Mouse (Mus musculus) MEL (cell line): ENCODE results near the gene Mchr1. TPM values are rescaled to one million over a fixed set of nuclear protein-coding genes. Genes with fewer than 3 reads are reported as not detected.

Experiments used
- DNase-seq: peaks from one replicate; pipeline ENCODE4 v3.0.0; 2011; ENCODE audit warnings: low read depth, low spot score
- H3K27ac ChIP-seq: 2 replicates; pipeline ENCODE4 v1.5.1; 2012; ENCODE audit warnings: low read depth, mild to moderate bottlenecking, control low read depth, low read length, moderate library complexity; ENCODE audit not compliant: control insufficient read depth
- H3K27me3 ChIP-seq, 2 experiments: fragments of 150-350 bp in 1 of 2; sonication (generic) in 1 of 2; 2 replicates each; pipeline ENCODE4 v1.6.1; 2012; ENCODE audit warnings: low read length in 2 of 2, mild to moderate bottlenecking in 2 of 2, improper control_type of control experiment in 1 of 2, moderate library complexity in 1 of 2; ENCODE audit not compliant: insufficient read depth in 2 of 2, control insufficient read depth in 1 of 2
- H3K36me3 ChIP-seq, 2 experiments: 2 replicates each; pipeline ENCODE4 v1.6.1; 2012 to 2014; ENCODE audit warnings: low read length in 2 of 2, improper control_type of control experiment in 1 of 2, inconsistent platforms in 1 of 2, mild to moderate bottlenecking in 1 of 2; ENCODE audit not compliant: insufficient read depth in 2 of 2, control insufficient read depth in 1 of 2
- H3K4me1 ChIP-seq, 2 experiments: fragments of 150-350 bp in 1 of 2; sonication (generic) in 1 of 2; 2 replicates each; pipeline ENCODE4 v1.6.1; 2012; ENCODE audit warnings: low read length in 2 of 2, improper control_type of control experiment in 1 of 2, mild to moderate bottlenecking in 1 of 2; ENCODE audit not compliant: insufficient read depth in 2 of 2, control insufficient read depth in 1 of 2
- H3K4me3 ChIP-seq, 2 experiments: fragments of 150-350 bp in 1 of 2; sonication (generic) in 1 of 2; 2 replicates each; pipeline ENCODE4 v1.5.1; 2012; ENCODE audit warnings: low read depth in 2 of 2, low read length in 2 of 2, mild to moderate bottlenecking in 2 of 2, moderate library complexity in 2 of 2, control low read depth in 1 of 2, improper control_type of control experiment in 1 of 2; ENCODE audit not compliant: control insufficient read depth in 1 of 2, insufficient read depth in 1 of 2
- H3K79me2 ChIP-seq: 2 replicates; pipeline ENCODE4 v1.6.1; 2012; ENCODE audit warnings: mild to moderate bottlenecking, low read length, moderate library complexity; ENCODE audit not compliant: control insufficient read depth, poor library complexity, insufficient read depth
- H3K9ac ChIP-seq: 2 replicates; pipeline ENCODE4 v1.6.1; 2012; ENCODE audit warnings: low read depth, mild to moderate bottlenecking, control low read depth, low read length, moderate library complexity; ENCODE audit not compliant: control insufficient read depth, poor library complexity, severe bottlenecking
- H3K9me3 ChIP-seq: fragments of 150-350 bp; sonication (generic); replicated peaks from 2 replicates; pipeline ENCODE4 v1.6.1; 2012; ENCODE audit warnings: mild to moderate bottlenecking, low read length, improper control_type of control experiment, moderate library complexity; ENCODE audit not compliant: insufficient read depth
- CHD1 ChIP-seq: IDR thresholded peaks from 2 replicates; pipeline ENCODE4 v1.6.1; 2012; ENCODE audit warnings: low read depth, mild to moderate bottlenecking, inconsistent platforms, low read length, improper control_type of control experiment
- E2F4 ChIP-seq: IDR thresholded peaks from 2 replicates; pipeline ENCODE4 v1.6.1; 2011; ENCODE audit warnings: low read depth, low read length, improper control_type of control experiment, borderline replicate concordance
- ELF1 ChIP-seq: IDR thresholded peaks from 2 replicates; pipeline ENCODE4 v1.6.1; 2014; ENCODE audit warnings: low read depth, mild to moderate bottlenecking, inconsistent platforms, low read length, improper control_type of control experiment, moderate library complexity
- EP300 ChIP-seq, 2 experiments: IDR thresholded peaks; 2 replicates each; pipeline ENCODE4 v1.6.1; 2011; ENCODE audit warnings: improper control_type of control experiment in 2 of 2, low read length in 2 of 2, low read depth in 1 of 2, mild to moderate bottlenecking in 1 of 2
- ETS1 ChIP-seq: IDR thresholded peaks from 2 replicates; pipeline ENCODE4 v1.6.1; 2012; ENCODE audit warnings: low read depth, mild to moderate bottlenecking, inconsistent platforms, low read length, improper control_type of control experiment, moderate library complexity
- GABPA ChIP-seq: IDR thresholded peaks from 2 replicates; pipeline ENCODE4 v1.6.1; 2012; ENCODE audit warnings: low read depth, mild to moderate bottlenecking, inconsistent platforms, low read length, improper control_type of control experiment, moderate library complexity
- JUND ChIP-seq: IDR thresholded peaks from 2 replicates; pipeline ENCODE4 v1.6.1; 2011; ENCODE audit warnings: low read depth, mild to moderate bottlenecking, improper control_type of control experiment, low read length
- KAT2A ChIP-seq: conservative IDR thresholded peaks from 2 replicates; pipeline ENCODE4 v1.6.1; 2012; ENCODE audit warnings: low read depth, low read length, improper control_type of control experiment, inconsistent platforms
- MEF2A ChIP-seq: IDR thresholded peaks from 2 replicates; pipeline ENCODE4 v1.6.1; 2014; ENCODE audit warnings: low read depth, mild to moderate bottlenecking, inconsistent platforms, low read length, improper control_type of control experiment; ENCODE audit not compliant: poor library complexity, insufficient replicate concordance, severe bottlenecking; ENCODE audit errors: extremely low read depth
- MYB ChIP-seq: IDR thresholded peaks from 2 replicates; pipeline ENCODE4 v1.6.1; 2011; ENCODE audit warnings: mild to moderate bottlenecking, low read depth, low read length, improper control_type of control experiment
- POLR2A ChIP-seq, 2 experiments: IDR thresholded peaks; 2 replicates each; pipeline ENCODE4 v1.6.1; 2011 to 2012; ENCODE audit warnings: low read length in 2 of 2, mild to moderate bottlenecking in 2 of 2, control low read depth in 1 of 2, improper control_type of control experiment in 1 of 2, low read depth in 1 of 2, moderate library complexity in 1 of 2; ENCODE audit not compliant: control insufficient read depth in 1 of 2, insufficient read depth in 1 of 2, poor library complexity in 1 of 2
- POLR2AphosphoS5 ChIP-seq: IDR thresholded peaks from 2 replicates; pipeline ENCODE4 v1.6.1; 2012; ENCODE audit warnings: low read depth, borderline replicate concordance, mild to moderate bottlenecking, inconsistent platforms, low read length, moderate library complexity, mixed read lengths
- RAD21 ChIP-seq: IDR thresholded peaks from 2 replicates; pipeline ENCODE4 v1.6.1; 2011; ENCODE audit warnings: mild to moderate bottlenecking, low read depth, low read length, improper control_type of control experiment
- SIN3A ChIP-seq: IDR thresholded peaks from 2 replicates; pipeline ENCODE4 v1.6.1; 2012; ENCODE audit warnings: low read length, improper control_type of control experiment, inconsistent platforms
- SMC3 ChIP-seq: IDR thresholded peaks from 2 replicates; pipeline ENCODE4 v1.6.1; 2011; ENCODE audit warnings: low read depth, low read length, improper control_type of control experiment
- TAL1 ChIP-seq: IDR thresholded peaks from 2 replicates; pipeline ENCODE4 v1.6.1; 2012; ENCODE audit warnings: mild to moderate bottlenecking, inconsistent platforms, low read length, moderate library complexity, mixed read lengths
- UBTF ChIP-seq: IDR thresholded peaks from 2 replicates; pipeline ENCODE4 v1.6.1; 2012; ENCODE audit warnings: low read depth, mild to moderate bottlenecking, inconsistent platforms, low read length, improper control_type of control experiment, moderate library complexity, borderline replicate concordance; ENCODE audit not compliant: insufficient read depth
- USF2 ChIP-seq, 2 experiments: IDR thresholded peaks; 2 replicates each; pipeline ENCODE4 v1.6.1; 2011 to 2012; ENCODE audit warnings: improper control_type of control experiment in 2 of 2, low read length in 2 of 2, borderline replicate concordance in 1 of 2, inconsistent platforms in 1 of 2, low read depth in 1 of 2, mild to moderate bottlenecking in 1 of 2; ENCODE audit not compliant: insufficient read depth in 1 of 2
- ZC3H11A ChIP-seq: IDR thresholded peaks from 2 replicates; pipeline ENCODE4 v1.6.1; 2012; ENCODE audit warnings: low read depth, mild to moderate bottlenecking, inconsistent platforms, low read length, improper control_type of control experiment
- ZMIZ1 ChIP-seq: IDR thresholded peaks from 2 replicates; pipeline ENCODE4 v1.6.1; 2012; ENCODE audit warnings: low read depth, mild to moderate bottlenecking, inconsistent platforms, low read length, improper control_type of control experiment, moderate library complexity
- polyA plus RNA-seq, 2 experiments: library from polyadenylated mRNA; stranded (reverse) in 1 of 2; unstranded in 1 of 2; fragments of >175 nt in 1 of 2; fragments of >200 nt in 1 of 2; gene quantifications; 2 replicates each; pipeline versions ENCODE4 v1.2.1 to v1.2.4; 2012; ENCODE audit warnings: low replicate concordance in 2 of 2, low read depth in 1 of 2; ENCODE audit not compliant: insufficient read length in 2 of 2, insufficient read depth in 1 of 2, missing spikeins in 1 of 2
- total RNA-seq: library from RNA; depleted of rRNA; stranded (reverse); fragments of 300-350 nt; gene quantifications from 2 replicates; pipeline ENCODE4 v1.2.3, GENCODE M21; 2012

The Mchr1 gene
- total and polyA plus RNA-seq, 3 experiments, result not detected

DNA sequence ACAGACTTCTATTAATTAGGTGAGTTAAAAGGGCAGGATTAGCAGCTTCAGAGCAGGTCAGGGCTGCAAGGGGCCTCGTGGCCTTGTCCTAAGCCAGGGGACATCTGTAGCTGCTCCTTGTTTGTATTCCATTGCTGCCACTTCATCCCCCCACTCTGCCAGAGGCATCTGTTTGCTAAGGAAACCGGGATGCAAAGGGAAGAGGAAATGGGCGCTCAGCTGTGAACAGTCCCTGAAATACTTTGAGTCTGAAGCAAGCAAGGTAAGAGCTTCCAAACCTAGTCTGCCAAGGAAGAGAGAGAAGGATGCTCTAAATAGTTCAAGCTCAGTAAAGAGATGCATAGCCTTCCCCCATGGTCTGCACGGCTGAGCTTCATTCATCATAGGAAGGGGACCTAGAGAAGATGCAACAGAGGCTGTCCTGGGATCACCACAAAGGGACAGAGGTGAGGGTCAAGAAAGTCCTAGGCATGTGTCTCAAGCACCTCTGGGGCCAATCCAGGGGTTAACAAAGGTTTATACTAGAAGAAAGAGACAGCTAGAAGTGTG lies 17.4 kb downstream of the Mchr1 start:
- no peak overlapping the region for H3K9ac ChIP-seq
- H3K9me3 ChIP-seq, result no peaks in the 10 kb centered on the region
- no peaks in the 10 kb centered on the region for H3K4me1 ChIP-seq
- no peaks in the 10 kb centered on the region for H3K79me2 ChIP-seq
- DNase-seq, result no peak
- H3K27ac ChIP-seq, result no peak overlapping the region
- H3K4me3 ChIP-seq, result no peak overlapping the region
- TF ChIP-seq RAD21 (no peak), ZMIZ1 (no peak), E2F4 (no peak), EP300 (IDR thresholded peaks at IDR 0.05; ENCODE audit: low read depth in 1 of 2, low read length in 2 of 2) (no peak), USF2 (IDR thresholded peaks at IDR 0.05; ENCODE audit: borderline replicate concordance in 1 of 2, insufficient read depth in 1 of 2, low read depth in 1 of 2, low read length in 2 of 2) (no peak)
- TF ChIP-seq, all 39 proteins: peak for 0
- Histone ChIP-seq H3K27me3 (peaks cover 23% of the 10 kb centered on the region in 2 experiments), H3K36me3 (no peaks in the 10 kb centered on the region)

DNA sequence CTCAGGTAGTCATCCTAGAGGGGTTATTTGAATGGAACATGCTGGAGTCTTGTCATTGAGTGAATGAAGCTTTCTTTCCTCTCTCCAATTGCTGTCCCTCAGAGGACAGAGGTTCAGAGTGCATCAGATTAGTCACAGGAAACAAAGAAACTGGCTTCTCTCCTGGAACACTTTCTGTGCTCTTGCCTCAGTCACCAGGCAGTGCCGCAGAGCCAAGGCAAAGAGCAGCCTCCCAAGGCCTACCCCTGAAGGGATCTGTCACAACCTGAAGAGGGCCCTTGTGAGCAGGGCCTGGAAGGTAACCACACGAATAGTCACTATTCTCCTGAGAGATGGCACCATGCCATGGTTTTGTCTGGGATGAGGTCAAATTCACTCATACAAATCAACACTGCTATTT lies 18.3 kb downstream of the Mchr1 start:
- no peaks in the 10 kb centered on the region for H3K4me1 ChIP-seq
- DNase-seq, result no peak
- H3K36me3 ChIP-seq, result no peaks in the 10 kb centered on the region
- no peak overlapping the region for H3K4me3 ChIP-seq
- H3K27ac ChIP-seq, result no peak overlapping the region
- no peaks in the 10 kb centered on the region for H3K9me3 ChIP-seq
- no peak overlapping the region for H3K9ac ChIP-seq
- TF ChIP-seq JUND, result no peak
- TF ChIP-seq ETS1, result no peak
- no peak for TF ChIP-seq ELF1
- TF ChIP-seq USF2 (IDR thresholded peaks at IDR 0.05; ENCODE audit: borderline replicate concordance in 1 of 2, insufficient read depth in 1 of 2, low read depth in 1 of 2, low read length in 2 of 2), result no peak
- TF ChIP-seq KAT2A, result no peak
- TF ChIP-seq GABPA, result no peak
- no peak for TF ChIP-seq POLR2AphosphoS5
- no peak for TF ChIP-seq ZMIZ1
- no peak for TF ChIP-seq MEF2A
- TF ChIP-seq POLR2A (IDR thresholded peaks at IDR 0.05; ENCODE audit: control insufficient read depth in 1 of 2, insufficient read depth in 1 of 2, low read depth in 1 of 2, low read length in 2 of 2, poor library complexity in 1 of 2), result no peak
- TF ChIP-seq UBTF, result no peak
- TF ChIP-seq CHD1, result no peak
- TF ChIP-seq SIN3A, result no peak
- TF ChIP-seq TAL1, result no peak
- no peak for TF ChIP-seq ZC3H11A
- no peak for TF ChIP-seq SMC3
- no peak for TF ChIP-seq MYB
- H3K27me3 ChIP-seq, result peaks cover 23 to 25% of the 10 kb centered on the region in 2 experiments
- H3K79me2 ChIP-seq, result no peaks in the 10 kb centered on the region
